Mouse (Mus musculus): Measurements from ENCODE around the gene Chchd1. TPM values are rescaled to one million over a fixed set of nuclear protein-coding genes. Genes with fewer than 3 reads are reported as not detected.

Chchd1 gene
- polyA plus RNA-seq, 1 experiment from 2014 or later: 204 TPM

GRCm38 (mm10) chr14:20750503-20750902 lies 47.7 kb downstream of the Chchd1 start:
- no peaks in the 10 kb centered on the region for H3K9me3 ChIP-seq (ENCODE audit: control insufficient read depth, low read length)
- no peaks in the 10 kb centered on the region for H3K4me1 ChIP-seq (ENCODE audit: control insufficient read depth, insufficient read depth, low read length)
- H3K4me3 ChIP-seq (ENCODE audit: low read depth, low read length): no peak overlapping the region
- DNase-seq (ENCODE audit: low spot score) (no peak), ATAC-seq (ENCODE audit: low read depth) (no peak)
- no peak overlapping the region for H3K4me2 ChIP-seq (ENCODE audit: low read depth, low read length)
- H3K9ac ChIP-seq (ENCODE audit: low read depth, low read length): no peak overlapping the region
- H3K27ac ChIP-seq (replicated peaks; ENCODE audit: low read depth, low read length): no peak overlapping the region
- 84% methylated on average over 5 of the region's 5 CpGs for WGBS
- H3K27me3 ChIP-seq (replicated peaks; ENCODE audit: control insufficient read depth, insufficient read depth, low read length): no peaks in the 10 kb centered on the region
- peaks cover 55% of the 10 kb centered on the region for H3K36me3 ChIP-seq (ENCODE audit: control insufficient read depth, insufficient read depth, low read length)

- no peaks in the 10 kb centered on the region for H3K9me3 ChIP-seq (ENCODE audit: control insufficient read depth, low read length)
- DNase-seq (ENCODE audit: low spot score): no peak
- no peaks in the 10 kb centered on the region for H3K4me1 ChIP-seq (ENCODE audit: control insufficient read depth, insufficient read depth, low read length)
- H3K27ac ChIP-seq (replicated peaks; ENCODE audit: low read depth, low read length): no peak overlapping the region
- H3K27me3 ChIP-seq (replicated peaks; ENCODE audit: control insufficient read depth, insufficient read depth, low read length): no peaks in the 10 kb centered on the region
- H3K9ac ChIP-seq (ENCODE audit: low read depth, low read length): no peak overlapping the region
- ATAC-seq (ENCODE audit: low read depth): no peak
- 77% methylated on average over 3 of the region's 3 CpGs for WGBS
- no peak overlapping the region for H3K4me2 ChIP-seq (ENCODE audit: low read depth, low read length)
- H3K4me3 ChIP-seq (ENCODE audit: low read depth, low read length): no peak overlapping the region
- H3K36me3 ChIP-seq (ENCODE audit: control insufficient read depth, insufficient read depth, low read length): peaks cover 68% of the 10 kb centered on the region
Observed at GRCm38 (mm10) chr14:20753792-20754191, 51.0 kb downstream of the Chchd1 start.

Small RNA genes within 50 kb of the gene (microRNA-seq; reads per million reads assigned to microRNA genes)
- gene Mir6946 (ENCODE audit: borderline number of aligned reads): 1.7 reads per million, percentile 2 among the genes with 10 or more reads in this experiment

Other genes with a start within 250 kb of the Chchd1 start
- gene Anxa7, start 222.9 kb upstream of the Chchd1 start, polyA plus RNA-seq (2014; fragmentation: Nextera tagmentation; extraction: Ambion mirVana): 47.5 and 48.3 TPM in 2 replicates
- 2.9 and 4.0 TPM in 2 replicates for gene Mss51, start 206.1 kb upstream of the Chchd1 start, polyA plus RNA-seq (2014; fragmentation: Nextera tagmentation; extraction: Ambion mirVana)
- gene Ppp3cb, start 156.4 kb upstream of the Chchd1 start, polyA plus RNA-seq (2014; fragmentation: Nextera tagmentation; extraction: Ambion mirVana): 68.5 and 78.4 TPM in 2 replicates
- gene Usp54, start 61.9 kb upstream of the Chchd1 start, polyA plus RNA-seq (2014; fragmentation: Nextera tagmentation; extraction: Ambion mirVana): 7.7 and 8.8 TPM in 2 replicates
- gene Myoz1, start 46.5 kb upstream of the Chchd1 start, polyA plus RNA-seq (2014; fragmentation: Nextera tagmentation; extraction: Ambion mirVana): 22.8 and 53.2 TPM in 2 replicates
- 46.2 and 52.2 TPM in 2 replicates for gene Synpo2l, start 34.7 kb upstream of the Chchd1 start, polyA plus RNA-seq (2014; fragmentation: Nextera tagmentation; extraction: Ambion mirVana)
- gene Sec24c, start 28.7 kb upstream of the Chchd1 start, polyA plus RNA-seq (2014; fragmentation: Nextera tagmentation; extraction: Ambion mirVana): 78.2 and 80.5 TPM in 2 replicates
- gene Fut11, start 8.0 kb upstream of the Chchd1 start, polyA plus RNA-seq (2014; fragmentation: Nextera tagmentation; extraction: Ambion mirVana): 30.1 and 30.6 TPM in 2 replicates
- gene Zswim8, start 4.5 kb downstream of the Chchd1 start, polyA plus RNA-seq (2014; fragmentation: Nextera tagmentation; extraction: Ambion mirVana): 31.1 and 34.1 TPM in 2 replicates
- gene Ndst2, start 31.6 kb downstream of the Chchd1 start, polyA plus RNA-seq (2014; fragmentation: Nextera tagmentation; extraction: Ambion mirVana): 32.1 and 33.7 TPM in 2 replicates
- 54.6 and 67.7 TPM in 2 replicates for gene Camk2g, start 91.1 kb downstream of the Chchd1 start, polyA plus RNA-seq (2014; fragmentation: Nextera tagmentation; extraction: Ambion mirVana)
- 2.5 and 2.8 TPM in 2 replicates for gene Plau, start 133.7 kb downstream of the Chchd1 start, polyA plus RNA-seq (2014; fragmentation: Nextera tagmentation; extraction: Ambion mirVana)
- 65.8 and 76.2 TPM in 2 replicates for gene Vcl, start 226.4 kb downstream of the Chchd1 start, polyA plus RNA-seq (2014; fragmentation: Nextera tagmentation; extraction: Ambion mirVana)